Mouse (Mus musculus): ENCODE measurements at regions not wholly inside any gene's neighbourhood (a gene's known extent, or its start where the extent isn't known, plus 50 kb on each side); places are given as distances from the start of the nearest gene placed in this dataset.
A peak's percentile ranks its signal among the peaks of the same experiment; 100 is the strongest.

DNA sequence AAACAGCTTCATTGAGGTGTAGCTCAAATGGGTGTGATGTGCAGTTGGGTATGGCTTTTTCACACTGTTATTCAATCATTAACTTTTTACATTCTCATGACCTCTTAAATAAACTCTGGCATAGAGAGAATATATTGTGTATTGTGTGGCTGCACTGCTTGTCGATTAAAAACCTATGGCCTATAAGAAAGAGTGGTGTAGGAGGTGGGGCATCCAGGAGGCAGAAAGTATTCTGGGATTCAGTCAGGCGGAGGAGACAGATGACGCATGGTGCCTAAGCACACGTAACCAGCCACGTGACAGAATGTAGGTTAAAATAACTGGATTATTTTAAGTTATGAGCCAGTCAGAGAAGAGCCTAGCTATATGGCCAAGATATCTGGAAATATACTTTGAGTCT, 78.2 kb upstream of the Slc16a7 start:
- no peak for DNase-seq (ENCODE audit: low spot score)

DNA sequence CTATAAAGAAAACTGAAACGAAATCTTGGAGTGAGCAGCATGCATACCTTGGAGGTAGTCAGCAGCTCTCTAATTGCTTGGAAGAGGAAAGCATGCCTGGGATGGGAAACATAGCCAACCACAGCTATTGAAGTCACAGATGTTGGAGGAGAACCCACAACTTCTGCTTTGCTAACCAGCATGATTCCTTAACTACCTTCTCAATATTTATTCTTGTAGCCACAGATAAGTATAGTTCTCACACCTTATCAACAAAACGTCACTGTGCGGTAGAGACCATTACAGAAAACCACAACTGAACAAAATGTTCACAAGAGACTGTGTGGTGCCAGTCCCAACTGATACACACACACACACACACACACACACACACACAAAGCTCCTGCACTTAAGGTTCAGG, 99.1 kb upstream of the Slc16a7 start:
- no peak for DNase-seq (ENCODE audit: low spot score)

DNA sequence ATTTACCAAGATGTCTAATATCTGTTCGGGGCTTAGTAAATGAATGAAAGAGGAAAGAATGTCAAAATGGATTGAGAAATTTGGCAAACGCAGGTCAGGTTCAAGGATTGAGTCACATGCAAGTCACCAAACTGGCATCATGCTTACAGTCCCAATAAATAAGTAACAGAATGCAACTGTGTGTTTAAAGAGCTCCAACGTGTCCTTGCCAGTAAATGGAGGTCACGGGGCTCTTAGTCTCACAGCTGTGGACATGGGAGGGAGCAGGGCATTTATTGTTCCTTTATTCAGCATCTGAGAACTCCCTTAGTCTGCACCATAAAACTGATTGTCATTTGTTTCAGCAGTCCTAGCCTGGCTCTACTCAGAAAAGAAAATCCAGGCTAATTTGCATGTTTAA, 101.1 kb upstream of the Slc16a7 start:
- DNase-seq (ENCODE audit: low spot score) = no peak

DNA sequence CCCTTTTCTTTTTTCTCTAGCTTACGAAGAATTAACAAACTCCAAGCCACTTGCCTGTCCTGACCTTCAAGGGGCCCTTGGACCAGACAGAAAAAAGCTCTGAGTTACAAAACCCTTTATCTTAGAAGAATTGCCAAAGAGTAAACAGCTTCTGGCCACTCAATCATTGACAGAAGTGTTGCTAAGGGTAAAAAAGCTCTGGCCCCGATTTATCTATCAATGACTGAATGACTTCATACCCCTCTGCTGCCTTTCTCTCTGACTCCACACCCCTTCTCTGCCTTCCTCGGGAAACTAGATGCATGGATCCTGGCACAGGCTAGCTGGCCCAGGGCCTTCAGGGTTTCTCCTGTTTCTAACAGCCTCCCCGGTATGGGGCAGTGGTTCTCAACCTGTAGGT, 105.2 kb upstream of the Slc16a7 start:
- DNase-seq (ENCODE audit: low spot score) = no peak

DNA sequence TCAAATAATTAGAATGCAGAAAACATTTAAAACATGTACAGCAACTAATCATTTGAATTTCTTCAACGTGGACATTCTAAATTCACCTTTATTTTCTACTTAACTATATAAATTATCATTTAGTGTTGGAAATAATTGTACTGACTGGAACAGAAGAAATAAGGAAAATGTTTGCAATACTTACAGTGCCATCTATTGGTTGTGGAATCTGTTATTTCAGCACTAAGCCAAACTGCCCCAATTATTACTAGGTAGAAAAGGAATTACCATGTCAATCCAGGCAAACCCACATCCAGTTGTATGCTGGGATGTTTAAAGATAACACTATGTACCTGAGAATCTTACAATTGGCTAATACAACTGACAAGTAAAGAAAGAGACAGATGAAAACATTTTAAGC, 109.1 kb upstream of the Slc16a7 start:
- DNase-seq (ENCODE audit: low spot score) = no peak

DNA sequence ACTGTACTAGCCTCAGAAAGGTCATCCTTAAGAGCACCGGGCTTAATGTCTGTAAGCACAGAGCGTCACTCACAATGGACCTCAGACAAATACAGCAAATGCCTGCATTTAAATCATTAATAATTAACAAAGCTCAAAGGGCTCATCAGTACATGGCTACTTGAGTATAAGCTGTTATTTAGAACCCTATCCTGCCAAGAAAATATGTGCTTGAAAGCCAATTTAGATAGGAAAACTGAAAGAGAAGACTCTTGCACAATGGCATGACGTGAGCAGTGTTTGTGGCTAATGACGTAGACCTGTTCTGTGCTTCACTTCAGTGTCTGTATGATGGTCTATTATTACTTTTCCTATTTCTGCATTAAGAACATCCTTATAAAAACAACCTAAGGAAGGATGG, 111.1 kb upstream of the Slc16a7 start:
- DNase-seq (ENCODE audit: low spot score) = no peak

DNA sequence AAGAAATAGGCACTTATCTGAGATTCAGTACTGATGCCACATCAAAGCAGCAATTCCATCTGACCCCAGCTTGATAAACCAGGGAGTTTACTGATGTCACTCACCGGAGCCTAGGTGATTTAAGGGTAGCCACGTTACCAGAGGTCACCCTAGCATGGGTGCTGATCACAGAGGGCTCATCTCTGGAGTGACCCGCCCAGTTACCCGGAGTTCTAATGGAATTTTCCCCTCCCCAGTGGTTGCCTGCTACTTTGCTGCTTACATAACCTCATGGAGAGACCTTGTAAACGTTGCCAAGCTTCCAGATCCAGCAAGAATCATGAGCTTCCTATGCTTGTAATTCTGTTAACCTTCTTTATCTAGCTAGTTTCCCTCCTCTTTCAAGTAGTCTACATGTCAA, 125.8 kb upstream of the Slc16a7 start:
- no peak for DNase-seq (ENCODE audit: low spot score)

DNA sequence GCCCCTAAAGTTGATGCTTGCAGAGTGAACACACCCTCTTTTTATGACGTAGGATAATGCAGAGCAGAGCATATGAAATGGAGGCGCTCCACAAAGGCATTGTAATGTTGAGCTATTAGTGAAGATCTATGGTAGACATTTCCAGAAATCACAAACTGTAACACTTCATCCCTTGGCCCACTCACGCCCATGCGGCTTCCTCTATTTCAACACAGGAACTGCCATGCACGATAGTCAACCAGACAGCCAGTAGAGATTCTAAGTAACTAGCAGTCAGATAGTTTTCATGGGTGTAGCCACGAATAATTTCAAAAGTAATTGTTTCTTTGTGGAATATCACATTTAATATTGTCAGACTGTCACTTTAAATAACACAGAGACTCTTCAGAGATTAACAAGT, 141.6 kb upstream of the Slc16a7 start:
- no peak for DNase-seq (ENCODE audit: low spot score)

DNA sequence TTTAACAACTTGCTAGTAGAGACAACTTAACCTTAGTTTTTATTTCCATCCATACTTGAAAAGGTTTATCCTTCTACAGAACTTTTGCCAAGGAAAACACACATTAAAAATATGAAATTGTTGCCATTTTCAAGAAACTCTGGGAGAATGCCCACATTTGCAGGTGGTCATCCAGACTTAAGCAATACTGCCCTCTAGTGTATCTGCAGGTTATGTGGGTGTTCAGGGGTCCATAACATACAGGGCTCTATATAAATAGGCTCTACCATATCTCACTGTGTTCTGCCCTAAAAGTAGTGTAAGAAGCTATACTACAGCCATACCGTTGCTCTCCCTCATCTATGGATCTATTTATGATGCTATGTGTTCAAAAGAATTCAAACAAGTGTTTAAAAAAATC, 149.1 kb upstream of the Slc16a7 start:
- peak; percentile 47 for DNase-seq (ENCODE audit: low spot score)

DNA sequence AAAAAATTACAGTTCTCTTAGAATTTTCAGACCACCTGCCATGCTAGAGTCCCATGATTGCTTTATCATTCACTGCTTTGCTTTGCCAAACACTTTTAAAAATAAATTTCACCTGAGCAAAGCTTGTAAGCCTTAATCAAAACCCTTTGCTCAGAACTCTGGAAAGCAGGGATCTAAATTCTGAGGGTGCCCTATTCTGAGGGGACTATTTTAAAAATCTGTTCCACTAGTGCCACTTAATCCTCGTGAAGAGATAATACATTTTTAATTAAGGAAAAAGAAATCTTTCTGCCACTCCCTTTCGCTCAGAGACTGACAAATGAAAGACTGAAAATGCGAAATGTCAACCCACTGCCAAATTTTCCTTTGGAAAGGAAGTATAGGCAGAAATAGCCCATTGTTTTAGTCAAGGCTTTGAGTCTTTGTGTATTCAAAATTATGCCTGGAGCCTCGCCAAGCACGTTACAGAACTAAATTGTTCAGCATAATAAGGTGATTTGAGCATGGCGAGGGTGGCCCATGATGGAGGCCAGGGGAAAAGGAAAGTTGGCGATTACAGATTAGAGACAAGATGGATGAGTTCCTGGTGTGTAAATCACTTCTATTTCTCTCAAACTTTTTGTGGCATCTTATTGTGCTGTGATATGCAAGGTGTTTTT, 197.4 kb upstream of the Slc16a7 start:
- no peak for DNase-seq (ENCODE audit: low spot score)

DNA sequence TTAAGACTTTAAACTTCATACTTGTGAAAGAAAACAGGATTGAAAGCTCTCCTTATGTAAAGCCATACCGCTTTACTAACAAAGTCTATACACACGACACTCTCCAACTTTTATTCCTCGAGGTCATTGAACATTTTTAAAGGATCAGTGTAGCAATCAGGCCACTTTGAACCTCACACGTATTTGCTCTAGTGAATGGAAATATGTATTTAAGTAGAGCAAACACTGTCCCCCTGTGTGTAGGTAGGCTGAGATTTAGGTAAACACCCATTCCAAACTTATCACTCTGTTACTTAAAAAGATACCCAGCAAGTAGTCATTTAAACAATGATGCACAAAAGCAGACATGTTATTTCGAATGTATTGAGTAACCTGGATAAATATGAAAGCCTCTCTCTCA, 203.7 kb upstream of the Slc16a7 start:
- no peak for DNase-seq (ENCODE audit: low spot score)

DNA sequence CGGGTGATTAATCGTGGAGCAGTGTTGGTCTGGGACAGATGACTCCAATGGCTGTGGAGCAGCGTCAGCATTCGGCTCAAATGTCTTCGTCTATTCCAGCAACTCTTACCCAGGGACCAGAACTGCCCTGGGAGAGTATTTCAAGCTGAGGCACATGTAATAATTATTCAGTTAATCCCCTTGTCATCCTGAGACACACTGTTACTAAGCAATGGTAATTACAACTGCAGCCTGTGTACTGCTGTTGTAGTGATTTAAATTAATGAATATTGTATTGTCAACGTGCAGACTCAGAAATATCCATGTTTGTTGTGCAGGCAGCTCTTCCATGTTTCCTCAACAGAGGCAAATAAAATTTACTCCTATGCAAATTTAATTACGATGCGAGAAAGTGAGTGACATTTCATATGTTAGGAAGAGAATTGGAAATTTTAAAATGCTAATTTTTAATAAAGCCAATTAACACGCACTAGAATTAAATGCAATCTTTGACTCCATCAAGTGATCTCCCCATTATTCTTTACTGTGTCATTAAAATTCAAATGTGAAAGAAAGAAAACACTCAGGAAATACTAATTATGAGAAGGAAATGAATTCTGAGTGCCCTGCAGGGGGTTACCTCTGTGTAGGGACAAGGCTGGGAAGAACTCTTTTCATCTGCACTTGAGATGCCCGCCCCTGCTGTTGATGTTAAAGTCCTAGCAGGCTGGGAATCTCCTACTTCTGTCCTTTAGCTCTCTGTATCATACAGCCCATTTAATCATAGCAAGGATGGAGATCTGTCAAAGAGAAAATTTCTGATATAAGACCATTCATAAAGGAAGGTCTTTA, 218.7 kb upstream of the Slc16a7 start:
- no peak for DNase-seq (ENCODE audit: low spot score)

DNA sequence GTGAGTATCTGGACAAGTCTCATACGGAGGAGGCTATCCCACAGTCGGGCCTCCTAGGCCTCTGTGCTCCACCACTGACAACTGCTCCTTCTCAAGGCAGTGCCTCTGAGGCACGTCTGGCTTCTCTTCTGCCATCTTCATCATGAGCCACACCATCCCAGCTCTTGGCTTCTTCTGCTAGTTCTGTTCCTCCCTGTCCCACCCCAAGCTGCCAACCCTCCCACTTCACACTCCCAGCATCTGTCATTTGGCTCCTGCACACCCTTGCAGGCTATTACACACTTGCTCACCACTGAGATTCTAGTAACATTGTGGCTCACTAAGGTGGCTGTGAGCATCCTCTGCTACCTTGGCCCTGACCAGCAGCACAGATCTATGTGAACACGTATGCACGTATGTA, 221.1 kb upstream of the Slc16a7 start:
- no peak for DNase-seq (ENCODE audit: low spot score)

DNA sequence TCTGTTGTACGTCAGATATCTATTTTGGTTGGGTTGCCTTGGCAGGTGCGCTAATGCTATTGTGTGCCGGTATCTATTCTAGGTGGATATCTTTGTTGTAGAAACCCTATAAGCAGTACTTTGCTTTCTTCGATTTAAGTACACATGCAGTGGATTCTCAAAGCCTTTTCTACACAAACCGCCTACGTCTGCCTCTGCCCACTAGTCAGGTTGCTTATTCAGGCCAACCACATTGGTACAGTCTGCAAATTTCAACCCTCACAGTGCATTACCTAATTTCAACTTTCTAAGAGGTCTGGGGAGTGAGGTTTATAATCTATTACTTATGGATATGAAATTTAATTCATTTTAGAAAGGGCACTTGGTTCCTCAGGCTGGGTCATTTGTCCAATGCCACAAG, 223.5 kb upstream of the Slc16a7 start:
- DNase-seq (ENCODE audit: low spot score) = no peak

DNA sequence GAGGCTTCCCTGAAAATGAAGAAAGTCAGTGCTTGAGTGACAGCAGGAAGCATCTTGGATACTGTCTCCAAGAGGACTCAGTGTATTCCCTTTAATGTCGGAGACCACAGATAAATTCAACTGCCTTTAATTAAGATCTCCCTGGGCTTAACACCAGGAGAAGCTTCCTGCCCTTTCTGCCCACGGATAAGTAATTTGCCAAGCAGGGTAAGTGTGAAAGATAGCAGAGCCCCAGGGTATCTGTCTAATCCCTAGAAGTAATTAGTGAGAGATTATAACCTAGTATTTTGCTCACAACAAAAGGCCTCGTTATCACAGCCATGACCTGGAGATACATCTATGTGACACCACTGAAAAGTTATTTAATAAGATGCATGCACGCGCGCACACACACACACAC, 232.1 kb upstream of the Slc16a7 start:
- DNase-seq (ENCODE audit: low spot score) = no peak

DNA sequence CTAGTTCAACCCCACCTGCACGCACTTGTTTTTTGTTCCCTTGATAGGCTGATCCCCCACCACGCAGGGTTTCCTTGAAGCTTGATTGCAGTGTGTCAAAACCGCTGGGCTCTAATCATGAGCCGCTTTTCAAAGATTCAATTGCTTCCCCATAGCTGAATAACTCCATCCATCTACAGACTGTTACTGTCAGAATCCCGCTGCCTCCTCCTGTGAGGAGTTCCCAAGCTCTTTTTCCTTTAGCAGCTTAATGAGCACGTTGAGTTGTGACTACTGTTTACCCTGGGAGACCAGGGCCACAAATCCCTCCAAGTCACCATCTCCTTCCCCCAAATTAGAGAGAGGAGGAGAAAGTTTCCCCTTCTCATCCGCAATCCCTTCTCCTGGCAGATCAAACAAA, 234.6 kb upstream of the Slc16a7 start:
- DNase-seq (ENCODE audit: low spot score) = no peak

DNA sequence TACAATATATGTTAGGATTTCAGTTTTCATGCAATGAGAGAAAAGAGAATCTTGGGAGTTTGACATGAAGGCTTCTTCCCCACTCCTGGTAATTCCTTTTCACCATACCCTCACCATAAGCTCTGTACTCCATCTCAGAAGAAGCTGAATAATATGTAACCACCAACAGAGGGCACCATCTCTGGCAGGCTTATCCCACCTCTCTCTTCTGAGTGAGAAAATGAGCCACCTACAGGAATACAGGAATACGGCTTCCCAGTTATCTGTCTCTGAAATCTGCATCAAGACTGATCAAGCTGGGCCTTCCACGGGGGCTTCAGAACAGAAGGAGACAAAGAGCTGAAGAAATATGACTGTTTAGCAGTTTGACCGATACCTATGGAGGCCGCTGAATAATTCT, 278.6 kb upstream of the Slc16a7 start:
- DNase-seq (ENCODE audit: low spot score) = no peak

DNA sequence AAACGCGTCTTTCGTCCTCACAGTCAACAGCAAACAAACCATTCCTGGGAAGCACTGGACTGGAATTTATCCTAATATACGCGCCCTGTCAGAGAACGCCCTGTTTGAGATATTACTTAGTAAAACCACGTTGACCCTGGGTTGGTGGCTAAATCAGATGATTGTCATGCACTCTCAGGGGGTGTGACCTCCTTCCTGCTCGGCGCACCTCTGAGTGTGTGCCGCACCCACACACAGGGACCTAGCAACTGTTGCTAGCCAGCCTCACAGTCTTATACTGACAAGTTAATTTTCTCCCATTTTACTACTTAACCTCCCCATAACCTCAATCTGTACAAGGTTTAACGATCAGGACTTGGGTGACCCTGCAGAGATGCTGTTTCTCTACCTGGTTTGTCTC, 284.4 kb upstream of the Slc16a7 start:
- DNase-seq (ENCODE audit: low spot score) = no peak

DNA sequence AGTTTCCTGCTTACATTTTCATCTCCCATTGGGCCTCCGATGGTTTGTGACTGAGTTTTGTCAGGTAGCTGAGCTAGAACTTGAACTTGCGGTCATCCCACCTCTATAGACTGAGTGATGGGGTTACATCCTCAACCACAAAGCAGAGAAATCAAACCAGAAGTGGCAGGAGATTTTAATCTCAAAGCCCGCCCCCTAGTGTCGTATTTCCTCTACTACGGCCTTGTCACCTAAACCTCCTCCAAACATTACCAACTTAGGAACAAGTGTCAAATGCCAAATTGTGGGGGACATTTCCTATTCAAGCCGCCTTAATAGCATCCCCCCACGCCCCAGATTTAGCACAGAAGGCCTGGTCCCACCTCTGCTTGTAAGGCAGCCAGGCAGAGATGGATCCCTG, 286.3 kb upstream of the Lrig3 start:
- no peak for DNase-seq (ENCODE audit: low spot score)

DNA sequence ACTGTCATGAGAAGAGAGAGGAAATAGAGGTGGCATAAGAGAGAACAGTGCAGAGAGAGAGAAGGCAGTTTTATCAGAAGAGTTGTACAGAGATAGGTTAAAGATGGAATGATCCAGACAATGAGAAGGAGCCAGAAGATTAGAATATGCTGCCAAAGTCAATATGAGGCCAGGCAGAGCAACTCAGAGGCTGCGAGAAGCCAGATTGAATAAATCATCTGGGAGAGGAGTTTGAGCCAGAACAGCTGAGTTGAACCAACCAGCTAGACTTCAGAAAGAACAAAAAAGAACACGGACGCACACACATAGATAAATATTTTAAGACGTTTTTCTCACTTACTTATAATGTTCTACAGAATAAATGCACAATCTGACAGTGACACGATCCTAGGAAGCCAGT, 280.8 kb upstream of the Lrig3 start:
- no peak for DNase-seq (ENCODE audit: low spot score)

DNA sequence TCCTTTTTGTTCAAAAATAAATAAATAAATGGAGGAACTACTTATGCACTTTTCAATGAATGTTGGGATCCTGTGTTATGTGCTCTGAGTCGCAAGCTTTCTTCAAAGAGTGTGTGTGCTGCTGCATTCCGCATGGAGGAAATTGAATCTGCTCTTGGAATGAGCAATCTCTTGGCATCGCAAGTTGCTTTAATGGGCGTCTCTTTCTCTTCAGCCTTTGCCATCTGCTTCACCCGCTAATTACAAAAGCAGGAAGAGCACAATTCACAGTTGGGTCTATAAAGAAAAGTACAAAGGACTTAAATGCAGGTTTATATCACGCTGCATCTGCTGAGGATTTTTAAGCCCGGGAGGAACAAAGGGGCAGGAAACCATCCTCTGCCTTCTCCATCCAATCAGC, 272.5 kb upstream of the Lrig3 start:
- DNase-seq (ENCODE audit: low spot score) = no peak

DNA sequence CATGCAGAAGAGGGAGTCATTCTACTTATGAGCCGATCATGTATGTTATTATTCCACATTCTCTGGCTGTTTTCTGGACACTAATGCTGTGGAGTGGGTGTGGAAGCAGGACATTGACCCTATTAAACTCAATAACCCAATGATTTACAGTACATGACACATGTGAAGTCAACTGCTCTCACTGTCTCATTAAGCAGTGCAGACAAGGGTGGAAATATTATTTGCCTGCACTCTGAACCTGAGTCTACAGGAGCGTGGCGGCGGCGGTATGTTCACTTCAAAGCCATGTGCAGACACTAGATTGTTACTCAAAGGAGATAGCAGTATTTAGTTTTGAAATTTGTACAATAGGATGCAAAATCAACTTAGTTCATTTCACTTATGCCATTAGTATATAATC, 269.8 kb upstream of the Lrig3 start:
- DNase-seq (ENCODE audit: low spot score) = no peak

DNA sequence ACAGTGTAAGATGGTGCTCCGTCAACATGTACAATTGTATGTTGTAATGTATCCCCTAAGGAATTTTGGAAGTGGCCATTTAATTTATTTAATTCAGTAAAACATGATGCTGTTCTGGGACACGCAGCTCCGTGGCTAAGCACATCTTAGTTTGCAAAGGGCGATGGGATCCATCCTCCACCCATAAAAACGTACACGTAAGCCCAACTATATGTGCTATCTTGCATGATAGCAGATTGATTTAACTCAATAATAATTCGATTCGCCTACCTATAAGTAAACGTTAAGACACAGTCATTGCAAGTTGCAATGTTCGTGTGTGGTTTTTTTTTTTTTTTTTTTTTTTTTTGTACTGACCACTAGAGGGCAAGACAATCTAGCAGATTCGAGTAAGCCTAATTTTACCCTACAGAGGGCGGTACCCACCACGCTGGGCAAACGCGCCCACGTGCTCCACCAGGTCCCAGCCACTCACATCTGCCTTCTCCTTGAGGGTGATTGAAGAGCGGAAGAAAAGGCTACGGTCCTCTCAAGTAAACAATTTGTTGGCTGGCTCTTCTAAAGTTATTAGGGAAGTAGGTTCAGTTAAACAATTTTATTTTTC, 240.8 kb upstream of the Lrig3 start:
- DNase-seq (ENCODE audit: low spot score) = peak; percentile 31

Data from thymus, postnatal 0 days (tissue).